Mouse (Mus musculus) left cerebral cortex, adult 9 months (tissue): Measurements from ENCODE around the gene Parp1.
"Not testable (repeated sequence)": the region's sequence is repeated elsewhere in the genome, so short reads cannot be mapped to it uniquely, and the experiment has no call there.

Source experiments
- DNase-seq, 2 experiments: peaks; one replicate each; pipeline ENCODE4 v3.0.0; 2022; ENCODE audit warnings: low spot score in 2 of 2

Parp1 gene

GRCm38 (mm10) chr1:180559454-180559853, 9.3 kb upstream of the Parp1 start:
- DNase-seq: no peak

GRCm38 (mm10) chr1:180561187-180561586, 7.5 kb upstream of the Parp1 start:
- no peak for DNase-seq

GRCm38 (mm10) chr1:180564885-180565284, 3.8 kb upstream of the Parp1 start:
- peak; percentile 76 for DNase-seq

GRCm38 (mm10) chr1:180567761-180568160, 963 bp upstream of the Parp1 start:
- DNase-seq: no peak

GRCm38 (mm10) chr1:180568248-180568647, 476 bp upstream of the Parp1 start:
- DNase-seq: no peak

GRCm38 (mm10) chr1:180569453-180569852, 729 bp downstream of the Parp1 start:
- no peak for DNase-seq

- DNase-seq: no peak
These were observed 1.5 kb downstream of the Parp1 start for GRCm38 (mm10) chr1:180570181-180570580.

GRCm38 (mm10) chr1:180571018-180571589, 2.4 kb downstream of the Parp1 start:
- DNase-seq: no peak

GRCm38 (mm10) chr1:180571721-180572120, 3.0 kb downstream of the Parp1 start:
- DNase-seq: not testable (repeated sequence)

- no peak for DNase-seq
These were observed 3.4 kb downstream of the Parp1 start for GRCm38 (mm10) chr1:180572154-180572553.

GRCm38 (mm10) chr1:180576524-180576923, 7.8 kb downstream of the Parp1 start:
- no peak for DNase-seq

GRCm38 (mm10) chr1:180577837-180578236, 9.1 kb downstream of the Parp1 start:
- DNase-seq: no peak

GRCm38 (mm10) chr1:180587792-180588442, 19.2 kb downstream of the Parp1 start:
- DNase-seq: no peak

- DNase-seq: no peak
These were observed 31.9 kb downstream of the Parp1 start for GRCm38 (mm10) chr1:180600578-180600977.

GRCm38 (mm10) chr1:180601806-180602205, 33.1 kb downstream of the Parp1 start:
- no peak for DNase-seq

- DNase-seq: peak; percentile 48 to 85
These were observed 35.9 kb downstream of the Parp1 start for GRCm38 (mm10) chr1:180604579-180604978.

GRCm38 (mm10) chr1:180606106-180606505, 37.4 kb downstream of the Parp1 start:
- no peak for DNase-seq

GRCm38 (mm10) chr1:180606796-180607577, 38.3 kb downstream of the Parp1 start:
- no peak for DNase-seq

- no peak for DNase-seq
These were observed 38.8 kb downstream of the Parp1 start for GRCm38 (mm10) chr1:180607578-180607879.

GRCm38 (mm10) chr1:180611842-180612241, 43.1 kb downstream of the Parp1 start:
- not testable (repeated sequence) for DNase-seq

GRCm38 (mm10) chr1:180616762-180617161, 48.0 kb downstream of the Parp1 start:
- DNase-seq: no peak

GRCm38 (mm10) chr1:180622389-180622788, 53.7 kb downstream of the Parp1 start:
- no peak for DNase-seq

GRCm38 (mm10) chr1:180623911-180624310, 55.2 kb downstream of the Parp1 start:
- no peak for DNase-seq
